Mouse (Mus musculus) MEL (cell line): ENCODE data around the gene Tceal7.

Source experiments
- CHD2 ChIP-seq: IDR thresholded peaks from 2 replicates; pipeline ENCODE4 v1.6.1; 2011; ENCODE audit warnings: low read length, improper control_type of control experiment
- ELF1 ChIP-seq: IDR thresholded peaks from 2 replicates; pipeline ENCODE4 v1.6.1; 2014; ENCODE audit warnings: low read depth, mild to moderate bottlenecking, inconsistent platforms, low read length, improper control_type of control experiment, moderate library complexity
- EP300 ChIP-seq, 2 experiments: IDR thresholded peaks; 2 replicates each; pipeline ENCODE4 v1.6.1; 2011; ENCODE audit warnings: improper control_type of control experiment in 2 of 2, low read length in 2 of 2, low read depth in 1 of 2, mild to moderate bottlenecking in 1 of 2
- GABPA ChIP-seq: IDR thresholded peaks from 2 replicates; pipeline ENCODE4 v1.6.1; 2012; ENCODE audit warnings: low read depth, mild to moderate bottlenecking, inconsistent platforms, low read length, improper control_type of control experiment, moderate library complexity
- GATA1 ChIP-seq: IDR thresholded peaks from 2 replicates; pipeline ENCODE4 v1.6.1; 2011; ENCODE audit warnings: low read depth, low read length, improper control_type of control experiment
- HCFC1 ChIP-seq: IDR thresholded peaks from 2 replicates; pipeline ENCODE4 v1.6.1; 2012; ENCODE audit warnings: low read depth, mild to moderate bottlenecking, inconsistent platforms, low read length, improper control_type of control experiment, moderate library complexity
- MAX ChIP-seq: IDR thresholded peaks from 2 replicates; pipeline ENCODE4 v1.6.1; 2011; ENCODE audit warnings: low read length, improper control_type of control experiment
- RCOR1 ChIP-seq: IDR thresholded peaks from 2 replicates; pipeline ENCODE4 v1.6.1; 2012; ENCODE audit warnings: low read depth, mild to moderate bottlenecking, inconsistent platforms, low read length, improper control_type of control experiment
- SMC3 ChIP-seq: IDR thresholded peaks from 2 replicates; pipeline ENCODE4 v1.6.1; 2011; ENCODE audit warnings: low read depth, low read length, improper control_type of control experiment
- USF1 ChIP-seq: IDR thresholded peaks from 2 replicates; pipeline ENCODE4 v1.6.1; 2014; ENCODE audit warnings: low read depth, mild to moderate bottlenecking, inconsistent platforms, low read length, improper control_type of control experiment, moderate library complexity

GRCm38 (mm10) chrX:136267720-136268119 is 53.1 kb downstream of the Tceal7 start:
- no peak for TF ChIP-seq HCFC1
- no peak for TF ChIP-seq EP300 (IDR thresholded peaks at IDR 0.05; ENCODE audit: low read depth in 1 of 2, low read length in 2 of 2)
- no peak for TF ChIP-seq RCOR1
- TF ChIP-seq CHD2: no peak
- no peak for TF ChIP-seq ELF1
- no peak for TF ChIP-seq SMC3
- no peak for TF ChIP-seq MAX
- no peak for TF ChIP-seq USF1
- TF ChIP-seq GATA1: no peak
- TF ChIP-seq GABPA: no peak
